Mouse (Mus musculus): ENCODE data around the gene Hspa12b.
A peak's percentile ranks its signal among the peaks of the same experiment; 100 is the strongest.

Gene Hspa12b

DNA sequence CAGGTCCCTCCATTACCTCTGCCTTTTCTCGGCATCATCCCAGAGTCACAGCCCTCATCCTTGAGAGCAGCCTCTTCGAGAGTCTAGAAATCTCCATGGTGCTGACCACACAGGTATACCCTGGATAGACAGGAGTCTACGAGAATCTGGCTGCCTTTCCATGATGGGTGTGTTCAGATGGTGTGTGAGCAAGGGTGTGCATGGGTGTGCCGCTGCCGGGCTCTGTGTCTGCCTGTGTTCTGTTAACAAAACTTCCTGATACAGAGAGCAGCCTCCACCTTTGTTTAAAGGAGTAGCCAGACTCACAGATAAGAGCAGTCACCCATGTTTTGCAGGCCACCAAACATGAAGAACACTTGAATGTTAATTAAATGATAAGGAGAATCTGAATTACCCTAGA lies 2.8 kb downstream of the Hspa12b start:
- no peak for DNase-seq (ENCODE audit: low spot score)

GRCm38 (mm10) chr2:131130849-131131248 lies 3.8 kb downstream of the Hspa12b start:
- DNase-seq (ENCODE audit: low spot score): no peak

DNA sequence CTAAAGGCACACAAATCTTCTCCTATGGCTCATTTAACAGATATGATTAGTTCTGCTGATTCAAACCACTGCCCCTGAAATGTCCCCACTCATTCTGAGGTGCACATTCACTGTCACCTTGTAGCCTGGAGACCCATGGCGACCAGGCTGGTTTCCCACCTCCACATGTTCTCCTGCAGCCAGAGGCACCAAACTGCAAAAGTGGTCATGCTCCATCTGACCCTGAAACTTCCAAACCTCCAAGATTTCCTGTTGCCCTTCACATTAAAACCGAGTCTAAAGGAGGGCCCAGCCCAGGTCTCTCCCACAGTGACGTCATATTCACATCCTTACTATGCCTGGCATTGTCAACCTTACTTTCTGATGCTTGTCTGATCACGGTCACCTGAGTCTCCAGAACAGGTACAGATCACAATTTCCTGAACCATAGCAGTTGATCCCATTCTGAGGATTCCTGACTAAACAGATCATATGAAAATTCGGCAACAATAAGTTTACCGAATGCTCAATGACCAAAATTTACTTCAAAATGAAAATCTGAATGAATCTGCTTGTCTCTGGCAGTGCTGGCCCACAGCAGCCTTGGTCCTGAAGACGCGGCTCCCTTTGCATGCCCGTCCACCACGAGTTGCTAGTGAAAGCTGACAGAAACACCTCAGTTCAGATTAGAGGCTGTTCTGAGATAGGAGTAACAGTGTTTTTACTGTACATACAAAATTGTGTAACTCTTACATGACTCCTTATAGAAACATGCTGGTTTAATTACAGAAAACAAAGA lies 5.2 kb downstream of the Hspa12b start:
- no peak for DNase-seq (ENCODE audit: low spot score)

DNA sequence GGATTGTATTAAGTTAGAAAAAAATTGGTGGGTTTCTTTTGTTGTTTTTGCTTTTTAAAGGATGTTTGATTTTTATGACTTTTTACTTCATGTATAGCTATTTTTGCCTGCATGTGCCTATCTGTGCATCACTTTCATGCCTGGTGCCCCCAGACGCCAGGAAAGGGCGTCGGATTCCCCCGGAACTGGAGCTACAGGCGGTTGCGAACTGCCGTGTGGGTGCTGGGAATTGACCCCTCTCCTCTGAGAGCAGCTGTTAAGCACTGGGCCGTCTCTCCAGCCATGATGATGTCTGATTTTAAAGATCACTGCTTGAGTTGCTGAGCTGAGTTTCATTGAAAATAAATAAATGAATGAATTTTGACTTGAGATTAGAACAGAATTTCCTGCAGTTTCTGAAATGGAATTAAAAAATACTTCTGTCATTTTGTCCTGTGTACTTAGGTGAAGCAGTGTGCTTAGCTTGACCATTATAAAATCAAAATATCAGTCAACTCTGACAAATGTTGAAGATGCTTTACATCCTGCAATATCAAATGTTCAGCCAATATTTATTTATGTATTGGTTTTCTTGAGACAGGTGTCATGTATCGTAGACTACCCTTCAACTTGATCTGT lies 6.0 kb downstream of the Hspa12b start, which contains the start of gene Gm11037:
Gm11037 (plus strand) TSS at position 568 of the 618 bp plus-strand sequence.
- DNase-seq (ENCODE audit: low spot score): no peak

GRCm38 (mm10) chr2:131134381-131134780 lies 7.3 kb downstream of the Hspa12b start:
- no peak for DNase-seq (ENCODE audit: low spot score)

DNA sequence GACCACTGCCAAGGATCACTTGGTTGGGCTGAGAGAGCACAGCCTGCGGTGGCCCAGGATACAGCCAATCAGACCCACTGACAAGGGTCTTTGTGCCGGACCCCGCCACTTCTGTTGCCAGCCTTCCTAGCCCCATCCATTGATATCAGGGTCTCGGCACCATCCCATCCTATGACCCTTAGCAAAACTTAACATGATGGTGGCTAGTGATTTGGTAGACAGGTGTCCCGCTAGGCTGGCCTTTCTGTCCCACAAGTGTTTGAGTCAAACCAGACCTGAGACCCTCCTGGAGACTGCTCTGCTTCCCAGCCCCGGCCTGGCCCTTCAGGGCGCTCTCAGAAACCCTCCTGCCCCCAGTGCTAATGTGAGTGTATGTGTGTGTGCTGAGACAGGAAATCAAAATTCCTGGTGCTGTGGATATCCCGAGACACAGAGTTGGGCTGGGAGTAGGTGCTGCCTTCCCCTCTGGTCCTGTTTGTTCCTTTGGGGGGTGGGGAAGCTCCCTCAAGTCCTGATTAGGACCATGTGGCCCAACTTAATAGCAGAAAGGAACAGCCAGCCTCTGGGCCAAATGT lies 7.8 kb downstream of the Hspa12b start:
- DNase-seq (ENCODE audit: low spot score): no peak

GRCm38 (mm10) chr2:131135521-131136139 lies 8.6 kb downstream of the Hspa12b start:
- DNase-seq (ENCODE audit: low spot score): no peak

DNA sequence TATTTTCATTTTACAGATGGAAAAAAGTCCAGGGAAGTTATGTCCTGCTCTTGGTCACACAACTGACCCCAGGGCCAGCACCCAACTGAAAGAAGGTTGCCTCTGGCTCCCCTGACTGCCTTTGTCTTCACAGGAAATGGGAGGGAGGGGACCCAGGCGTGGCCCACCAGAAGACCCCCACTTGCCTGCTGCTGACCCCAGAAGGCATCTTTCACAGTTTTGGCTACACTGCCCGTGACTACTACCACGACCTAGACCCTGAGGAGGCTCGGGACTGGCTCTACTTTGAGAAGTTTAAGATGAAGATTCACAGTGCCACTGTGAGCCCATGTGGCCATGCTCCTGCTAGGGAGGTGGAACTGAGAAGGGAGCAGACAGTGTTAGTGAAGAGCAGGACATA lies 11.2 kb downstream of the Hspa12b start:
- no peak for DNase-seq (ENCODE audit: low spot score)

- DNase-seq (ENCODE audit: low spot score): no peak
Observed at GRCm38 (mm10) chr2:131138760-131139159, 11.7 kb downstream of the Hspa12b start.

DNA sequence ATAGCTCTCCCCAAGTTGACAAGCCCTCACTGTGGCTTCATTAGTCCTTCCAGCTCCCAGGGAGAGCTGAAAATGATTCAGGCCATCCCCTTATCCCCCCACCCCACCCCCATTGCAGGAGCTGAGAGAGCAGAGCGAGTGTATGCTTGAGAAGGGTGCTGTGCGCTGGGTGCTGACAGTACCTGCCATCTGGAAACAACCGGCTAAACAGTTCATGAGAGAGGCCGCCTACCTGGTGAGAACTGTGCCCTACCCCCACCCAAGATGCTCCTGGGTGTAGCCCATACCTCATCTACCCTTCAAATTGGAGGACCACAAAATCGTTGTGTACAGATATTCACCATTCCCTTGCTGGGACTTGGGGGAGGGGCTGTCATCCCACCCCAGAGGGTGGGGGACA lies 12.2 kb downstream of the Hspa12b start:
- no peak for DNase-seq (ENCODE audit: low spot score)

- DNase-seq (ENCODE audit: low spot score): no peak
Observed at GRCm38 (mm10) chr2:131139886-131140532, 12.9 kb downstream of the Hspa12b start.

DNA sequence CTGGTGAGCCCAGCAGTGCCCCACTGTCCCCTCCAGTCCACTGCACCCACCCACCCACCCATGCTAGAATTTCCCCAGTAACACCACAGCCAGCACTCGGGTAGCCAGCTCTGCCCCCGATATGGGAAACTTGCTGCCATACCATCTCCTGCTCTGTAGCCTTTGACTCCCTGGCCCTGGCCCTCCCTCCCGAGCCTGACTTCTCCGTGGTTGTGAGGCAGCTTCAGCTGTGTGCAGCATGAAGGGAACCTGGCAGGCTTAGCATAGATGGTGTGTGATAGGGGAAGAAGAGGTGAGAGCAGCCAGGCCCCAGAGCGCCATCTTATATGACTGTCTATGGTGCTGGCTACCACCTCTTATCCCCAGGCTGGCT lies 13.4 kb downstream of the Hspa12b start:
- no peak for DNase-seq (ENCODE audit: low spot score)

DNA sequence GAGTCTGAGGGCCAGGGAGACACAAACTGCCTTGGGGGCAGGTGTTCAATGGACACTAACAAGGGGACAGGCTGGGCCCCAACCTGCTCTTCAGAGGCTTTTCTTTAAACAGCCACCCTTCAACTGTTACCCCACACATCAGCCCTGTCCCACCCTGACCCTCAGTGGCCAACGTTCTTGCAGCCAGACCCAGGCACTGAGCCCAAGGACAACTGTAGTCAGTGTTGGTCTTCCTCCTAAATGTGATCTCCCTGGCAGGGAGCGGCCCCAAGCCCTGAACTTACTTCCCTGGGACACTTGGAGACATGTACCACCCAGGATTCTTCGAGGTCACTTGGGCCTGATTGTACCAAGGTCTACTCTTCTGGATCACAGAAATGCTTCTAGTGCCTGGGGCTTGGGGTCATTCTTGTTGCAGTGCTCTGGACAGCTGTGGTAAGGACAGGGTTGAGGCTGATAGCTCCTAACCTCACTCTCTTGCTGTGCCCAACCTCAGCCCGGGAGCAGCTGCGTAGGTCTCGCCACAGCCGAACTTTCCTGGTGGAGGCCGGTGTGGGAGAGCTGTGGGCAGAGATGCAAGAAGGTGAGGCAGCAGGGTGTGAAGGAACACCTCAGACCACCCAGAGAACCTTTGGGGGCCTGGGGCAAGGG lies 14.4 kb downstream of the Hspa12b start:
- no peak for DNase-seq (ENCODE audit: low spot score)

GRCm38 (mm10) chr2:131142592-131142991 lies 15.5 kb downstream of the Hspa12b start:
- peak; percentile 80 for DNase-seq (ENCODE audit: low spot score)

DNA sequence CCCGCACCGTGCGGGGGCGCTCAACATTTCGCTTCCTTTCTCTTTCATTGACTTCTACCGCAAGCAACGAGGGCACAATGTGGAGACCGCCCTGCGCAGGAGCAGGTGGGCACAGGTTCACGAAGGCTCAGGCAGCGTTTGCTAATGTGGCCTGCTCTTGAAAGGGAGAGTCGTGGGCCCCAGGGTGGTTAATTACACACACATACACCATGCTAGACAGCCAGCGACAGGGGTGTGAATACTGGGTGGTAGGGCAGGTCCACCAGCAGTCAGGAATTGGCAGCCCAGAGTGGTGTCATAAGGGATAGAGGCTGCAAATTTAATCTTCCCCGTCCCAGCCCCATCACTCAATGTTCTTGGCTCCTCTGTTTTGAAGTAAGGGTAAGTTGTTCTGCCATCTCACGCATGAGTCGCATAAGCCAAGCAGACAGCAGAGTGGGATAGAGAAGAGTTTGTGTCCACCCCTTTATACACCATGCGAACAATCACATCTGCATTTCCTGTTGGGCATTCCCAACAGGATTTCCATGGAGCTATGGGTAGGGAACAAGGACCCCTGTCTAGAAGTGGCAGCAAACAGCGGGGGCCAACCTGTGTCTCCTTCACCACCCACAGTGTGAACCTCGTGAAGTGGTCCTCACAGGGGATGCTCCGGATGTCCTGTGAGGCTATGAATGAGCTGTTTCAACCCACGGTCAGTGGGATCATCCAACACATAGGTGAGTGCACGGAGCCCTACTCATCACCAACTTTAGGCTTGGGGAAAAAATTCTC lies 16.1 kb downstream of the Hspa12b start:
- no peak for DNase-seq (ENCODE audit: low spot score)

DNA sequence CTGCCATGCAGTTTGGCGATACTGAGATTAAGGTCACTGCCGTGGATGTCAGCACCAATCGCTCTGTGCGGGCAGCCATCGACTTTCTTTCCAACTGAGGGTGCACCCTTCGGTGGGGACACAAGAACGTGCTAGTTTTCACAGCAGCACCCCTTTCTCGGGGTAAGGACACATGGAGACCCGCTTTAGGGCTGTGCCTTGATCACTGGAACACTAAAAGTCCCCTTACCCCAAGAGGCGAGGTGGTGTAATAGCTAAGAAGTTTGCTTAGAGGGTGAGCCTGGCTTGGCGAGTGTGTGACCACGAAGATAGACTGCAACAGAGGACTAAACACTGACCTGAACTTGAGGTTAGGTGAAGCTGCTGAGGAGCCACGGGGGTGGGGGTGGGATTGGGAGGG lies 18.0 kb downstream of the Hspa12b start:
- DNase-seq (ENCODE audit: low spot score): no peak

DNA sequence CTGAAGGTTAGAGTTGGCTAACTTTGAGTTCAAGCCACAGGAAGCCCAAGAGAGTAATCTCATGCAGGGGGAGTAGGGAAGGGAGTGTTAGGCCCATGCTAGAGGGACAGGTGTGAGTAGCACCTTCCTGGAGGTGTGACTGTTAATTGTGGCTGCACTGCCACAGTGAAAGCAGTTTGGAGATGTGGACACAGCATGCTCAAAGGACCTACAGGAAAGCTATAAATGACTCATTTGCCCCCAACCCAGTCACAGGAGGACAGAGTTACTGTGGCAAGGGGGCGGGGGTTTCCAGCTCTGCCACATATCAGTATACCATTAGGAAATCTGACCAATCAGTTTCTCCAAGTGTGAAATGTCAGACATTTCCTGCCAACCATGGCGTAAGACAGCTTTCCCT lies 18.5 kb downstream of the Hspa12b start:
- DNase-seq (ENCODE audit: low spot score): no peak

GRCm38 (mm10) chr2:131146193-131147042 lies 19.3 kb downstream of the Hspa12b start:
- no peak for DNase-seq (ENCODE audit: low spot score)

DNA sequence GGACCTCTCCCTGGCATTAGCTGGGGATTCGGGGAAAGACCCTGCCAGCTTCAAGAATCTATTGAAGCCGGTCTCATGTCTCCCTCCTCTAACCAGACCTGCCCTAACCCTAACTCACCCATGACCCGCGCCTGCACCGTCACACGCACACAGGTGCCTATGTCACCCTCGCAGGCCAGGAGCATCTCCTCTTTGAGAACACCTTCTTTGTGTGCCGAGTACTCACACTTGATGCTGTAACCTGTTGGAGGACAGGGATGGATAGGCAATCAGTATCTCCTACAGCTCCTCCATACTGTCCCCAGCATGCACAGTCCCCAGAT lies 19.9 kb downstream of the Hspa12b start:
- DNase-seq (ENCODE audit: low spot score): no peak
